Mouse (Mus musculus): ENCODE data around the gene Rai2.
A peak's percentile ranks its signal among the peaks of the same experiment; 100 is the strongest.

Gene Rai2

GRCm38 (mm10) chrX:161716865-161717763 is at the start of gene Rai2:
Rai2 (plus strand) TSS chrX:161717069.
- peak in 1 of 2 experiments; percentile 30 for DNase-seq (ENCODE audit: low spot score in 2 of 2)

DNA sequence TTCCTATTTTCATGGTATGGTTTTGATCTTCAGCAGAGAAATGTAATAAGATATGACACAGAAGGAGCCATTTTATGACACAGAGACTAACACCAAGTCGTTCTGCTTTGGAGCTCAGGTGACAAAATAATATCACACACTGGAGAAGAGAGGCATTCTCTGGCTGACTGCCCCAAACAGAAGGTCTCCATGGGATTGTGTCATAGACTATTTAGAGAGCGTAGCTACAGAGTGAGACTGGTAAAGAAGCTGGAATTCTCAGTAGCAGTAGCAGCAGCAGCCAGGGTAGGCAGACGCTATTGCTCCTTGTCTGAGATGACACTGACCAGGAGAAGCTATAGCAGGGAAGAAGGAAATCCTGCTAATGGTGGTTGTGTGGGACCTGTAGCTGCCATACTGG is 27.5 kb upstream of the Rai2 start:
- peak; percentile 2 to 6 for DNase-seq (ENCODE audit: low spot score in 2 of 2)

DNA sequence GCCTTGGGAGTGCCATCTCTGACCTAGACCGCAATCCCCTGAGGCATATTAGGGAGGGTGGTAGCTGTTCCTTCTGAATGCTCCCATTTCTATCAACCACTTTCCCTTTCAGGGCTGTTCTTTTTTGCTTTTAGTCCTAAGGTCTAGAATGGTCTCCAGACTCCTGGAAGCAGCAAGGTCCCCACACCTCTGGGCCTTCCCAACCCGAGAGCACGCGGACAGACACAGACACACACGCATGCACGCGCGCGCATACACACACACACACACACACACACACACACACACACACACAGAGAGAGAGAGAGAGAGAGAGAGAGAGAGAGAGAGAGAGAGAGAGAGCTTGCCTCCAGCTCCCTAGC is 385 bp upstream of the Rai2 start:
- no peak for DNase-seq (ENCODE audit: low spot score in 2 of 2)

- no peak for DNase-seq (ENCODE audit: low spot score in 2 of 2)
Observed at GRCm38 (mm10) chrX:161717764-161718382, 1.0 kb downstream of the Rai2 start.

- DNase-seq (ENCODE audit: low spot score in 2 of 2): no peak
Observed at GRCm38 (mm10) chrX:161718548-161718947, 1.7 kb downstream of the Rai2 start.

- DNase-seq (ENCODE audit: low spot score in 2 of 2): no peak
Observed at GRCm38 (mm10) chrX:161721082-161721481, 4.2 kb downstream of the Rai2 start.

- peak in 1 of 2 experiments; percentile 41 for DNase-seq (ENCODE audit: low spot score in 2 of 2)
Observed at GRCm38 (mm10) chrX:161723391-161723808, 6.5 kb downstream of the Rai2 start.

- no peak for DNase-seq (ENCODE audit: low spot score in 2 of 2)
Observed at GRCm38 (mm10) chrX:161726257-161726656, 9.4 kb downstream of the Rai2 start.

GRCm38 (mm10) chrX:161728507-161728906 is 11.6 kb downstream of the Rai2 start:
- no peak for DNase-seq (ENCODE audit: low spot score in 2 of 2)

GRCm38 (mm10) chrX:161730026-161730425 is 13.2 kb downstream of the Rai2 start:
- DNase-seq (ENCODE audit: low spot score in 2 of 2): no peak

- no peak for DNase-seq (ENCODE audit: low spot score in 2 of 2)
Observed at GRCm38 (mm10) chrX:161731859-161732258, 15.0 kb downstream of the Rai2 start.

DNA sequence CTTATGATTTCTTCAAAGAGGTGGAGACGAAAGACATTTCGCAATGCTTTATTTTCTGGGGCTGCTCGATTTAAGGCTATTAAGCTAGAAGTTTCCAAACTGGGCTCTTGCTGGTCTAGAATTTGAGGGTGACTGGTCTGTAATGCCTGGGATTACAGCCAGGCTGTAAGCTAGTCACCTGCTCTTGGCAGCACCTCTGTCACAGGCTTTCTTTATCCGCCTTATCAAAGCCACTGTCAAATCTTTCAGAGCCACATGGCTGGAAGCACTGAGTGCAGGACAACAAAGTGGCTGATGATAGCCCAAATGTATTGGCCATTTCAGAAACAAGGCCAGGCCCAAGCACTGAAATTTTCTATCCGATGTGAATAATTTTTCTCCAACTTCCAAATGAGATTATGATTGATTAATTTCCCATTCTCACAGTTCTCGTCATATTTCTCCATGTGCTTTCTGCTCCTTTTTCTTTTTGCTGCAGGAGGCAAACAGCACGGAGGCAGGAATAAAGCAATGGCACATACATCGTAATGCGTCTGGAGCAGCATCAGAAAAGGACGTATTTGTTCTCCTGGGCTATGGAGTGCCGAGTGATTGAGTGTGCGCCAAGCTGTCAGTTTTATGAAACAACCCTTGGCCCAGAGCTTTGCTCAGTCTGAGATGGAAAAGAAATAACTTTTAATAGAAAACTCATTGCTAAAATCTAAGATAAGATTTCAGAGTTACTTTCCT is 16.9 kb downstream of the Rai2 start:
- DNase-seq (ENCODE audit: low spot score in 2 of 2): peak in 1 of 2 experiments; percentile 34

DNA sequence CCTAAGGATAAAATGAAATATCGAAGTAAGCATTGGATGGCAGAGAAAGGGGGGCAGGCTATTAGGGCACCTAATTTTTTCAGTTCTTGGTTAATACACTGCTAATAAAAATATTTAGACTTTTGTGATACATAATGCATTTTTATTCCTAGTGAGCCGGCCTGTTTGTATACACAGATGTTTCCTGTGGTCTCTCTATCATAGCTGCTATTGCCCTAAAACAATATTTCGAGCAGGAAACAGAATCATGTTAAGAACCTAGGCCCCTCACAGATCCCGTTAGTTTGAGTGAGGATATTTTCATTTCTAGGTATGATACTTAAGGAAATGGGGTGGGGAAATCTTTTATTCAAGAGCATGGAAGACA is 17.4 kb downstream of the Rai2 start:
- no peak for DNase-seq (ENCODE audit: low spot score in 2 of 2)

- no peak for DNase-seq (ENCODE audit: low spot score in 2 of 2)
Observed at GRCm38 (mm10) chrX:161739374-161739773, 22.5 kb downstream of the Rai2 start.

- no peak for DNase-seq (ENCODE audit: low spot score in 2 of 2)
Observed at GRCm38 (mm10) chrX:161743080-161743479, 26.2 kb downstream of the Rai2 start.

- DNase-seq (ENCODE audit: low spot score in 2 of 2): no peak
Observed at GRCm38 (mm10) chrX:161745296-161745695, 28.4 kb downstream of the Rai2 start.

DNA sequence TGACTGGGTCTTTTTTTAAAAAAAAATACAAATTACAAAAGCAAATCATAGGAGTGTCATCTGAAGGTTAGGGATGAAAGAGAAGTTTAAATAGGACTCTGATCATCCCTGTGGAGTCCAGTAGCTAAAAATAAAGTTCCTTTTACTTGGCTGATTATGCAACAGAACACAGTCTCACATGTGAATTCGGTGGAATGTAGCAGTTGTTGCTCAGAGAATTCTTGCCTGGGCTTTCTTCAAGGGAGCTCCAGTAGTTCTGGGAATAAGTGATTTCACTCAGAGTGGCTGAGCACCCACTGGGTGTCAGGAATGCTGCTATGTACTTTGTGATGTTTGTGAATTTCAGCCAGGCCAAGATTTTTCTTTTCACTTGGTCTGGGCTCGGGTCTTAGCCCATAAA is 30.5 kb downstream of the Rai2 start:
- peak in 1 of 2 experiments; percentile 23 for DNase-seq (ENCODE audit: low spot score in 2 of 2)

DNA sequence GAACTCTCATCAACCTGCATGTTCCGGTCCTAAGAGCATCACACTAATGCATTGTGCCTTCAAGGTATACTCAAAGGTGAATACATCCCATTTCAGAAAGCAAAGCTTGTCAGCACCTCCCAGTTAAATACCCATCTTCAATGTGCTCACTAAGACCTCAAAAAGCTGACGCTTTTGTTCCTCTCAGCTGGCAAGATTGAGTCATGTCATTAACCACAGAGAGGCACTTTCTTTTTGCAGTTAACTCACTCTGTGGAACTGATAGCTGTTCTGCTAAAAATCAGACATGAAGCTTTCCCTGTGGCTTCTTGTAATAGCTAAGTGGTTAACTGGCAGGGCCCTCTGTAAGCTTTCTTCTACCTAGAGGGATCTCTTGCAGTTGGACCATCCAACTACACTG is 36.6 kb downstream of the Rai2 start:
- no peak for DNase-seq (ENCODE audit: low spot score in 2 of 2)

GRCm38 (mm10) chrX:161776321-161776962 is 59.6 kb downstream of the Rai2 start:
- no peak for DNase-seq (ENCODE audit: low spot score in 2 of 2)

GRCm38 (mm10) chrX:161780321-161781034 is 63.6 kb downstream of the Rai2 start:
- no peak for DNase-seq (ENCODE audit: low spot score in 2 of 2)

DNA sequence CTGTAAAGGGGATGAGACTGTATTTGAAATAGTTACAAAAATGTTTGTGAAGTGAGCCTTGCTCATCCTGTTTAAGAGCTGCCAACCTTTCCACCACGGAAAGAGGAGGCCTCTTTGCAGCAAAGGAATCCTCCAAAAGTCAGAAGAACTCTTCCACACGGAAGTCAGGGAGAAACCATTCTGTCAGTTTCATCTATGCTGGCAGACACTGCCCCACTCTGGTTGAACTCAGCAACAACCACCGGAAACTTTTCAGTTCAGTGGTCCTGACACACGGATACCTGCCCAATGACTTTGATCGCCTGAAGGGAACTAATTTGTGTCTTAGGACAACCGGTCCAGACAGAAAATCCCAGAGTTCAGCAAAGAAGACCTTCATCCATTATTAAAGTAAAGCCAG is 73.3 kb downstream of the Rai2 start:
- no peak for DNase-seq (ENCODE audit: low spot score in 2 of 2)
